Mouse (Mus musculus) neural tube, embryonic 12.5 days (tissue): ENCODE results near the gene Shd. TPM values are rescaled to one million over a fixed set of nuclear protein-coding genes. Genes with fewer than 3 reads are reported as not detected.
"Not testable (repeated sequence)": the region's sequence is repeated elsewhere in the genome, so short reads cannot be mapped to it uniquely, and the experiment has no call there.

Source experiments
- ATAC-seq: fragments of 200-750 bp; cut with Nextera tagmentation; 2 replicates; pipeline ENCODE4 v1.8.0; 2017; ENCODE audit warnings: low read depth, mild to moderate bottlenecking, moderate TSS enrichment, moderate library complexity; ENCODE audit not compliant: low FRiP score
- H3K27ac ChIP-seq: fragments of 300-500 bp; sonication (generic); 2 replicates; pipeline ENCODE4 v1.5.1; 2016
- H3K27me3 ChIP-seq: fragments of 300-500 bp; sonication (generic); replicated peaks from 2 replicates; pipeline ENCODE4 v1.6.1; 2016; ENCODE audit warnings: mild to moderate bottlenecking
- H3K36me3 ChIP-seq: fragments of 300-500 bp; sonication (generic); 2 replicates; pipeline ENCODE4 v1.6.1; 2016; ENCODE audit warnings: mild to moderate bottlenecking
- H3K4me1 ChIP-seq: fragments of 300-500 bp; sonication (generic); 2 replicates; pipeline ENCODE4 v1.6.1; 2016
- H3K4me2 ChIP-seq: fragments of 300-500 bp; sonication (generic); replicated peaks from 2 replicates; pipeline ENCODE4 v1.6.1; 2016; ENCODE audit warnings: mild to moderate bottlenecking
- H3K4me3 ChIP-seq: fragments of 300-500 bp; sonication (generic); 2 replicates; pipeline ENCODE4 v1.5.1; 2016
- H3K9ac ChIP-seq: fragments of 300-500 bp; sonication (generic); 2 replicates; pipeline ENCODE4 v1.6.1; 2016; ENCODE audit warnings: mild to moderate bottlenecking
- H3K9me3 ChIP-seq: fragments of 300-500 bp; sonication (generic); 2 replicates; pipeline ENCODE4 v1.6.1; 2016; ENCODE audit warnings: mild to moderate bottlenecking
- WGBS: fragments of 180-500 bp; shearing (Covaris S2); methylation state at CpG from one replicate; pipeline ENCODE4 v1.1.7; 2016; 5-methylcytosine and 5-hydroxymethylcytosine counted together
- polyA plus RNA-seq: library from polyadenylated mRNA; unstranded; fragments of >200 nt; fragmentation: Nextera tagmentation; extraction: Ambion mirVana; gene quantifications from 2 replicates; pipeline ENCODE4 v1.2.1, GENCODE M21; 2016

The Shd gene
- 136 and 143 TPM in 2 replicates for polyA plus RNA-seq

DNA sequence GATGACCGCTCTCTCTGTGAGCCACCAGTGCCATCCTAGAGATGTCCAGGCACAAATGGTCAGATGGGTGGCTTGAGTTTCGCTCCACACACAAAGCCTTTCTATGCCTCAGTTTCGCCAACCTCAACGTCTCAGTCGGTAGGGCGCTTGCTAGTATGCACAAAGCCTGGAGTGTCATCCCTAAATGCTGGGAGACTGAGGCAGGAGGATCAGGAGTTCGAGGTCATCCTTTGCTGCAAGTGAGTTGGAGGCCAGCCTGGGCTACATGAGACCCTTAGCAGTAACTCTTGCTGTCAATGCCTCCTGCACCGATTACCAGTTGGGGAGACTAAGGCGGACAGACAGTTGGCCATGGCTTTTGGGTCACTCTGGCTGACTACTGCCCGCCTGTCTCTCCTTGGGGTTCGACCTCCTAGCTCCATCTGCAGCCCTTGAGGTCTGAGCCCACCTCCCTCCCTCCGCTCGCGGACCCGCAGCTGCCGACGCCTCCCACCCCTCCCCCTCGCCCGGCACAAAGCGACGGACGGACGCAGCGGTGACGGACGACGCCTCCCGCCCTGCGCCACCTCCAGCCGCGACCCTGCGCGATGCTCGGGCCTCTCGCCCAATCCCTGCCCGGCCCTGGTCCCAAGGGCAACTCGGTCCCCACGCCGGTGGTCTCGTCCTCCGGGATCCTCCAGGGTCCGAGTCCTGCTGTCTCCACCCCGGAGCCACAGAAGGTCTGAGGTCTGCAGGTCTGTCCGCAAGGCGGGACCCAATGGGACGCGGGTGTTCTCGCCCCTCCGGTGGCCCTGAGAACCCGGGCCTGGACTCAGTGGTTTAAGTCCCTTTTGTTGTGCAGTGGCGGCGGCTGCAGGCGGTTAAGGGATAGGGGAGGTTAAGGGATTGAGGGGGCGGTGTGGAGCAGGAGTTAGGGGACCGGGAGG lies at the start of gene Shd:
TSS of gene Shd (plus strand) at position 502 of the 926 bp plus-strand sequence.
- peak within 1 kb of the TSS; percentile 85 for H3K27ac ChIP-seq
- peaks cover 48% of the 10 kb centered on the region for H3K36me3 ChIP-seq
- peak; percentile 65 for ATAC-seq
- peak within 1 kb of the TSS; percentile 79 for H3K9ac ChIP-seq
- no peaks in the 10 kb centered on the region for H3K27me3 ChIP-seq
- 8% methylated on average over 55 of the region's 55 CpGs for WGBS
- peak within 1 kb of the TSS; percentile 84 for H3K4me2 ChIP-seq
- peak within 1 kb of the TSS; percentile 66 for H3K4me3 ChIP-seq
- H3K9me3 ChIP-seq: no peaks in the 10 kb centered on the region
- peaks cover 39% of the 10 kb centered on the region for H3K4me1 ChIP-seq

DNA sequence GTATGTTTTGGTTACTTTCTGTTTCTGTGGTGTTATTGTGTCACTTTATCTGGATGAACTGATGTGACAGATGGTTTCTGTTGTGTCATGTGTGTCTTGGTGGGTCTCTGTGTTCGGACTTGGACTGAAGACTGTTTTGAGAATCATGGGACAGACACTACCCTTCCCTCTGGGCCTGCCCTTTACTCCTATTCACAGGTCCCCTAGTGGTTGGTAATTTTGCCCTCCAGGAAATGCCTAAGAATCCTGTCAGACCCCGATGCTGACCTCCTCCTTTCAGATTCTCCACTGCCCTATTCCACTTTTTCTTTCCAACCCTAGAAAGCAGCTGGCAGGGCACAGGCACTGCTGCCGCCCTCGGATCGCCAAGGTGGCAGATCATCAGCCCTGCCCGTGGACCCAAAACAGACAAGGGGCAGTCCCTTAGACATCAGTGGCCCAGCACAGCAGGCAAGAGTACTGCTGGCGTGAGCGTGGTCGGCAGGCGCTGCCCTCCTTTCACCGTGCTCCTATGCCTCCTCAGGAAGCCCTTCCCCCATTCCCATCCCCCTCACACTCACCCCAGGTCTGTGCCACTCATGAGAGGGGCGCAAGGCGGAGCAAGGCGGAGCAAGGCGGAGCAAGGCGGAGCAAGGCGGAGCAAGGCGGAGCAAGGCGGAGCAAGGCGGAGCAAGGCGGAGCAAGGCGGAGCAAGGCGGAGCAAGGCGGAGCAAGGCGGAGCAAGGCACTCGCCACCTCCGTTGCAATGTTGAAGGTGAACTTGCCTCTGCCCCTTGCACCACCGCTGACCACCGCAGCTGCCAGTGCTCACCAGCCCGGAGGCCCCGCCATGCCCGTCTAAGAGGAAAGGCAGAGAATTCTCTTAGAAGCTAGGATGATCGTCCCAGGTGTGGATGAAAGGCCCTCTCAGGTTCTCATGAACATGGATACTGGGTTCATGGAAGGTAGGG lies 38.4 kb upstream of the Shd start:
- Histone ChIP-seq H3K4me1 (no peaks in the 10 kb centered on the region), H3K27ac (peak overlapping the region; percentile 39; the same call in 1 of the 2 replicates), H3K9me3 (no peaks in the 10 kb centered on the region), H3K4me2 (peak overlapping the region; percentile 61), H3K4me3 (peak overlapping the region; percentile 43), H3K9ac (peak overlapping the region; percentile 64), H3K36me3 (no peaks in the 10 kb centered on the region), H3K27me3 (no peaks in the 10 kb centered on the region)
- 2% methylated on average over 33 of the region's 33 CpGs for WGBS
- peak; percentile 97 for ATAC-seq

DNA sequence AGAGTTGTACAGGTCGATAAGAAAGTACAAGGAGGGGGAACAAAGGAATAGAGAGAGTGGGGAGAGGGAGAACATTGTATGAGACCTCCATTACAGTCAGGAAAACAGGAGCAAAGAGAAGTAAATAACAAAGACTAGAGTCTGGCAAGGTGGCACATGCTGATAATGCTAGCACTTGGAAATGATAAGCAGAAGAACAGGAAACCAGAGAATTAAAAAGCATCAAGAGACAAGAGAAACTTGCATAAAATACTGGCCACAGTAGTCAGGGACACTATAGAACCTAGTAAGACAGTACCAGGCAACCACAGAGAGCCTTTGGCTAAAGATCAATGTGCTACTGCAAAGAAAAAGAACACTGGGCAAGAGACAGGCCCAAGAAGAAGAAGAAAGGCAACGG lies 37.6 kb upstream of the Shd start:
- Histone ChIP-seq H3K4me1 (no peaks in the 10 kb centered on the region), H3K9me3 (no peaks in the 10 kb centered on the region), H3K4me2 (peak overlapping the region; percentile 61), H3K27me3 (no peaks in the 10 kb centered on the region), H3K9ac (no peak overlapping the region), H3K4me3 (peak overlapping the region; percentile 43; the same call in 1 of the 2 replicates), H3K27ac (0 out of 2 replicates have a peak overlapping the region, but pooled peaks have one; percentile 16), H3K36me3 (no peaks in the 10 kb centered on the region)
- ATAC-seq: no peak
- 75% methylated on average over 2 of the region's 2 CpGs for WGBS

DNA sequence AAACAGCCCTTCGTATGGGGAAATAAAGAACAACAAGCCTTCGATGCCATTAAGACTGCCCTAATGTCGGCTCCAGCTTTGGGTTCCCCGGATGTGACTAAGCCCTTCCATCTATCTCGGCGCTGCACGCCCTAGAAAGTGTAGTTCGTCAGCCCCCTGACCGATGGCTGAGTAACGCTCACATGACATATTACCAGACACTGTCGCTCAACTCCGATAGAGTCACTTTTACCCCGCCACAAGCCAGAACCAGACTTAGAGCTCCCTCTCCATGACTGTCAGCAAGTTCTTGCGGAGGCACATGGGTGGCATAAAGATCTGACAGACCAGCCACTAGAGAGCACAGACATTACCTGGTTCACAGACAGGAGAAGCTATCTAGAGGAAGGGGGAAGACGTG lies 37.1 kb upstream of the Shd start:
- H3K27me3 ChIP-seq: no peaks in the 10 kb centered on the region
- no peak overlapping the region for H3K4me3 ChIP-seq
- H3K4me1 ChIP-seq: no peaks in the 10 kb centered on the region
- WGBS: 96% methylated on average over 15 of the region's 15 CpGs
- no peak overlapping the region for H3K9ac ChIP-seq
- no peaks in the 10 kb centered on the region; the same call in 1 of the 2 replicates for H3K36me3 ChIP-seq
- no peak for ATAC-seq
- no peak overlapping the region for H3K27ac ChIP-seq
- H3K4me2 ChIP-seq: peak overlapping the region; percentile 2; the same call in 1 of the 2 replicates
- H3K9me3 ChIP-seq: no peaks in the 10 kb centered on the region

DNA sequence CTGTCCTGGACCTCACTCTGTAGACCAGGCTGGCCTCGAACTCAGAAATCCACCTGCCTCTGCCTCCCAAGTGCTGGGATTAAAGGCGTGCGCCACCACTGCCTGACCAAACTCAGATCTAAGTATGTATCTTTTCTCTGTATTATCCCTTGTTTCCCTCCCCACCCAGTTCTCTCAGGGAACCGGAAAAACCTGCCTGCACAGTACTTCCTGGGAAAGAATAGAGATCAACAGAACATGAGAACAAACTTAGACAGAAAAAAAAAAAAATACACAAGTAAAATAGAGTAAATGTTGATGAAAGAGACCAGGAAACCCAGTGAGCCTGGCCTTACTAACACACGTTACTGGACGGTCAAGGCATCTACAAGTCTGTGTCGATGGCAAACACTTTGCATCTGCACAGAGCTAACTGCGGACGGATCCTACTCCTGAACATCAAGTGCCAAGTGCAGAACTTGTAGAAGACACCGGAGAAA lies 25.8 kb upstream of the Shd start:
- not testable (repeated sequence) for ATAC-seq, H3K9ac ChIP-seq, H3K27ac ChIP-seq, H3K27me3 ChIP-seq, H3K9me3 ChIP-seq, H3K36me3 ChIP-seq, H3K4me1 ChIP-seq
- Histone ChIP-seq H3K4me2 (peak overlapping the region; percentile 81), H3K4me3 (peak overlapping the region; percentile 51)
- 38% methylated on average over 10 of the region's 10 CpGs for WGBS

DNA sequence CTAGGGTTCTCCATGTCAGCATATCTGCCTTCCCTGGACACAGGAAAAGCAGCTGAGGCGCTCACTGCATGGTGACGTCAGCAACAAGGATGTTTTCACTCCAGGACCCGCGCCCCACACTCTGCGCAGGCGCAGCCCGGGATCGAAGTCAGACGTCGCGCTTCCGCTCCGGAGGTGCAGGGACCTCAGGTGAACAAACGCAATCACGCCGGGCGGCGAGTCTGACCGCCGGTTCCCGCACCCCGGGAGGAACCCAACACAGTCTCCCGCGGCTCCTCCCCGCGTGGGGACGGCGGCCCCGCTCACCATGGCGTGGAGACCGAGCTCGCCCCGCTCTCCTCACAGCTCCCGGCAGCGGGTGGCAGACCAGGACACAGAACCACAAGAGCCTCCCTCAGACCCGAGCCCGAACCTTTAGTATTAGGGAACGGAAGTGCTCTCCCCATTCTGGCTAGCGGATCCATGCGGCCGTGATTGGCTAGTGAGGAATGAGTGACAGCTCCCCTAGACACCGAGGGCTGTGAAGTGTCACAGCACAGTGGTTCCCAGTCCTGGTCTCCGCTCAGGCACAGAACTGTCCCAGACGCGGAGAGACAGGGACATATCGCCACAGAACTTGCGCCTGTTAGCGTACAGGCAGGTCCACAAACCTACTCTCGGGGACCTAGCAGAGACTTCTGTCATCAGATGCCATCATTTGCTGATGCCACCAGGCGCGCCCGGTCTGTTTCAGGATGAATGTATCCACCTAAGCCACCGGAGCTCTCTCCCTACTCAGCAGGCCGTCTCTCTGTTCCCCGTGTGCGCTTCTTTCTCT lies 25.2 kb upstream of the Shd start:
- Histone ChIP-seq H3K9ac (peak overlapping the region; percentile 65), H3K4me3 (peak overlapping the region; percentile 51), H3K27ac (peak overlapping the region; percentile 76), H3K4me2 (peak overlapping the region; percentile 81)
- H3K4me1 ChIP-seq, H3K9me3 ChIP-seq, H3K27me3 ChIP-seq, H3K36me3 ChIP-seq: not testable (repeated sequence)
- WGBS: under 1% methylated on average over 56 of the region's 56 CpGs
- peak; percentile 99 for ATAC-seq

DNA sequence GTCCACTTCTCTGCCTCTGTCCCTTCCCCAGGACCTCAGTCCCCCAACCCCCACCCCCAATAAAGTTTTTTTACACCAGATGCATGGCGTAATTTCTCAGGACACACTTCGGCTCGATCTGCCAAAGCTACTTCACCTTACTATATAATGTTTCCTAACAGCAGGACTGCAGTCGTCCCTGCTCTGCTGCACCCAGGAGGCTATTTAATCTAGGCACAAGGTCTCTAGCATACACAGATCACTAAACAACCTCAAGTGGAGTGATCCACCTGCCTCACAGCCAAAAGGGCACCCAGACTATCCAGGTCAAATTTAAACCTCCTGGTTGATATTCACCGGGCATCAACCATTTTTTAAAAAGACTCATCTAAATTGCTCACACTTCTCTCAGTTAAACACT lies 24.6 kb upstream of the Shd start:
- Histone ChIP-seq H3K9ac (peak overlapping the region; percentile 65; the same call in 1 of the 2 replicates), H3K27ac (0 out of 2 replicates have a peak overlapping the region, but pooled peaks have one; percentile 76), H3K9me3 (no peaks in the 10 kb centered on the region), H3K4me3 (peak overlapping the region; percentile 51), H3K36me3 (no peaks in the 10 kb centered on the region), H3K4me1 (peaks cover 5% of the 10 kb centered on the region; the same call in 1 of the 2 replicates), H3K27me3 (no peaks in the 10 kb centered on the region), H3K4me2 (peak overlapping the region; percentile 81)
- ATAC-seq: peak; percentile 15; the same call in 1 of the 2 replicates
- WGBS: 31% methylated on average over 5 of the region's 5 CpGs

DNA sequence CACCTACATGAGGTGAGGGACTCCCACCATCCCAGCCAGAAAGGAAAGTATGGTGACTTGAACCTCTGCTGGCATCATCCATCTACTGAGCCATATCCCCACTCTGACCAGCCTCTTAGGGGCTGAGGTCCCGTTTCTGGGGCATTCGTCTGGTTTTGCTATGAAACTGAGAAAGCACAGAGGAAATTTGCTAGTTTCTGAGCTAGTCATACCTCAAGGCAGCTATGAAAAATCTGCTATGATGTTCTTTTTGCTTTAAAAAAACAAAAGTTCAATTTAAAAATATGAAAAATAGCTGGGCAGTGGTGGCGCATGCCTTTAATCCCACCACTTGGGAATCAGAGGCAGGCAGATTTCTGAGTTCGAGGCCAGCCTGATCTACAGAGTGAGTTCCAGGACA lies 21.6 kb upstream of the Shd start:
- Histone ChIP-seq H3K27me3 (0 out of 2 replicates have a peak, but pooled peaks cover 6% of the 10 kb centered on the region), H3K9me3 (no peaks in the 10 kb centered on the region), H3K4me3 (no peak overlapping the region), H3K4me1 (peaks cover 5% of the 10 kb centered on the region; the same call in 1 of the 2 replicates), H3K36me3 (no peaks in the 10 kb centered on the region), H3K9ac (no peak overlapping the region), H3K27ac (no peak overlapping the region), H3K4me2 (no peak overlapping the region)
- ATAC-seq: no peak
- WGBS: 91% methylated on average over 4 of the region's 4 CpGs

DNA sequence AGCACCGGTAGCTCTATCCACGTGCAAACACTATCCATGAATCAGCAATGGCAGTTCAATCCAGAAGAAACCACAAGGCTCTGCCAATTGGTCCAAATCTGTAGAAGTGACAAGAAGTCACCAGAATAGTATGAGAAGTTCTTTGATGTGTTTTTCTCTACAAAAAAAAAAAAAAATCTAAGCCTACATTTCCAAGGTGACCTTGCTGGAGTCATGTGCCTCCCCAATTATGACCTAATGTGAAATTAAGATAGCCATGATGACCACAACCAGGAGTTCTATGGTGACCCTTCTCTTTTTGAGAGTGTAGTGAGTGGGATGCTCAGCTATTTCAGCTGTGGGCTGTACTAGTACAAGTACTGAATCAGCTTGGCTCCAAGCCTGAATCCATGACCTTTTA lies 20.9 kb upstream of the Shd start, which contains the start of gene Zfp119b:
TSS of gene Zfp119b (minus strand) at position 101 of the 400 bp plus-strand sequence.
- Histone ChIP-seq H3K4me3 (no peak within 1 kb of the TSS), H3K27me3 (0 out of 2 replicates have a peak, but pooled peaks cover 6% of the 10 kb centered on the region), H3K9ac (no peak within 1 kb of the TSS), H3K4me2 (no peak within 1 kb of the TSS), H3K36me3 (no peaks in the 10 kb centered on the region), H3K9me3 (no peaks in the 10 kb centered on the region), H3K4me1 (peaks cover 5% of the 10 kb centered on the region; the same call in 1 of the 2 replicates), H3K27ac (no peak within 1 kb of the TSS)
- WGBS: 86% methylated on average over 2 of the region's 2 CpGs
- no peak for ATAC-seq

DNA sequence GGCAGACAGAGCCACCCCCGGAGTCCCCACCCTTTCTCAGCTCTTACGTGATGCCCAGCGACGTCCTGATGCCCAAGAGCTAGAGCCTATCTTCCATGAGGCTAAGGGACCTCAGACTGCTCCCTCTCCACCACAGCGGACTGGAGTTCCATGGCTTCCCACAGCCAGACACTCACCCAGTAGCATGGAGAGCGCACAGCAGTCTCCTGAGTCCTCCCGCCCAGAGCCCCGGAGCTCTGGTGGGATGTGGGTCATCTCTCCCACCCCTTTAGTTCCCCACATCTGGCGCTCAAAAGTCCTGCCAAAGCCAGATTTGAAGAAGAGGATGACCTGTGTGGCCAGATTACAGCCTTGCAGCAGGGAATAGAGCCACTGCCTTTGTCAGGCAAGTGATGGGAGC lies 19.7 kb upstream of the Shd start:
- H3K36me3 ChIP-seq: no peaks in the 10 kb centered on the region
- WGBS: 81% methylated on average over 9 of the region's 9 CpGs

DNA sequence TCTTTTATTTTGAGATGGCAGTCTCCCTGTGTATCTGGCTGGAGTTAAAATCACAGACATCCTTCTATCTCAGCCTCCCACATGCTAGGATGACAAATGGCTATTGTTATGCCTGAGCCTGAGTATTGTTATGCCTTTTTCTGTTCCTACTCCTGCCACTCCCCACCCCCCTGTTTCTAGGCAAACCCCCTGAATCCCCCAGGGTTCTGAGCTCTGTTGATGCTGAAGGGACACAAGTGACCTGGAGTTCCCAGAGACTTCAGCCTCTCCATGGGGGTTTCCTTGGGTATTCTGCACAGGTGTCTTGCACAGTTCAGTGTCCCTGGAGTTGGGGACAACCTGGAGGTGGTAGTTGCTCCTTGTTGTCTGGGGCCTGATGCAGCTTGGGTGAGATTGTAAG lies 18.2 kb upstream of the Shd start:
- Histone ChIP-seq H3K27ac (no peak overlapping the region), H3K4me1 (peaks cover 8% of the 10 kb centered on the region), H3K9me3 (no peaks in the 10 kb centered on the region), H3K9ac (no peak overlapping the region), H3K36me3 (no peaks in the 10 kb centered on the region), H3K27me3 (peaks cover 13% of the 10 kb centered on the region; the same call in 1 of the 2 replicates), H3K4me2 (no peak overlapping the region), H3K4me3 (no peak overlapping the region)
- no peak for ATAC-seq

More for the DNA sequence above, 19.7 kb upstream of the Shd start:
- peaks cover 13% of the 10 kb centered on the region; the same call in 1 of the 2 replicates for H3K27me3 ChIP-seq
- H3K9me3 ChIP-seq: no peaks in the 10 kb centered on the region
- no peak overlapping the region for H3K9ac ChIP-seq
- H3K4me1 ChIP-seq: peaks cover 3% of the 10 kb centered on the region; the same call in 1 of the 2 replicates
- no peak for ATAC-seq
- no peak overlapping the region for H3K4me3 ChIP-seq
- no peak overlapping the region for H3K4me2 ChIP-seq
- no peak overlapping the region for H3K27ac ChIP-seq
